Mouse (Mus musculus) neural tube, embryonic 12.5 days (tissue): ENCODE data around the gene Kif16b. TPM values are rescaled to one million over a fixed set of nuclear protein-coding genes. Genes with fewer than 3 reads are reported as not detected.
"Not testable (repeated sequence)": the region's sequence is repeated elsewhere in the genome, so short reads cannot be mapped to it uniquely, and the experiment has no call there.

Experiments
- ATAC-seq: fragments of 200-750 bp; cut with Nextera tagmentation; 2 replicates; pipeline ENCODE4 v1.8.0; 2017; ENCODE audit warnings: low read depth, mild to moderate bottlenecking, moderate TSS enrichment, moderate library complexity; ENCODE audit not compliant: low FRiP score
- H3K27ac ChIP-seq: fragments of 300-500 bp; sonication (generic); 2 replicates; pipeline ENCODE4 v1.5.1; 2016
- H3K27me3 ChIP-seq: fragments of 300-500 bp; sonication (generic); replicated peaks from 2 replicates; pipeline ENCODE4 v1.6.1; 2016; ENCODE audit warnings: mild to moderate bottlenecking
- H3K36me3 ChIP-seq: fragments of 300-500 bp; sonication (generic); 2 replicates; pipeline ENCODE4 v1.6.1; 2016; ENCODE audit warnings: mild to moderate bottlenecking
- H3K4me1 ChIP-seq: fragments of 300-500 bp; sonication (generic); 2 replicates; pipeline ENCODE4 v1.6.1; 2016
- H3K4me2 ChIP-seq: fragments of 300-500 bp; sonication (generic); replicated peaks from 2 replicates; pipeline ENCODE4 v1.6.1; 2016; ENCODE audit warnings: mild to moderate bottlenecking
- H3K4me3 ChIP-seq: fragments of 300-500 bp; sonication (generic); 2 replicates; pipeline ENCODE4 v1.5.1; 2016
- H3K9ac ChIP-seq: fragments of 300-500 bp; sonication (generic); 2 replicates; pipeline ENCODE4 v1.6.1; 2016; ENCODE audit warnings: mild to moderate bottlenecking
- H3K9me3 ChIP-seq: fragments of 300-500 bp; sonication (generic); 2 replicates; pipeline ENCODE4 v1.6.1; 2016; ENCODE audit warnings: mild to moderate bottlenecking
- WGBS: fragments of 180-500 bp; shearing (Covaris S2); methylation state at CpG from one replicate; pipeline ENCODE4 v1.1.7; 2016; 5-methylcytosine and 5-hydroxymethylcytosine counted together
- polyA plus RNA-seq: library from polyadenylated mRNA; unstranded; fragments of >200 nt; fragmentation: Nextera tagmentation; extraction: Ambion mirVana; gene quantifications from 2 replicates; pipeline ENCODE4 v1.2.1, GENCODE M21; 2016

The Kif16b gene
- polyA plus RNA-seq, 1 experiment from 2014 or later, result 6.2 TPM

DNA sequence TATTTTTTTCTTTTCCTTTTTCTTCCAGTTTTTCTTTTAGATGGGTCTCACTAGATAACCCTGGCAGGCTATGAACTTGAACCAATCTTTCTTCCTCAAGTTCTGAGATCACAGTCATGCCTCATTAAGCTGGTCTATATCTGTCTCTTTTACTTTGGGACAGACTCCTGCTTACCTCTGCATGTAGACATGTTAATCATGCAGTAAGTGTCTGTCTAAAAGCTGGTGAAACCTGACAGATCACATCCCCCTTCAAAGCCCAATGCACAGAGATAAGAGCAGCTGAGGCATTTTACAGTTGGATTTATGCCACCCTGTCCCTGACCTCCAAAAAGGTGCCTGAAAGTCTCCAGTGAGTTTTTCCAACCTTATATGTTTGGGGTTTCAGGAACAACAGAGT, 310.4 kb downstream of the Kif16b start:
- no peak for ATAC-seq
- Histone ChIP-seq H3K9me3 (no peaks in the 10 kb centered on the region), H3K4me3 (no peak overlapping the region), H3K4me2 (no peak overlapping the region), H3K36me3 (no peaks in the 10 kb centered on the region), H3K27me3 (no peaks in the 10 kb centered on the region), H3K4me1 (peaks cover 18% of the 10 kb centered on the region), H3K9ac (no peak overlapping the region), H3K27ac (no peak overlapping the region)

- H3K4me2 ChIP-seq, result peak overlapping the region; percentile 12; the same call in 1 of the 2 replicates
These were observed 311.0 kb downstream of the Kif16b start for GRCm38 (mm10) chr2:142590284-142590724.

GRCm38 (mm10) chr2:142589403-142590283, 311.7 kb downstream of the Kif16b start:
- Histone ChIP-seq H3K27me3 (no peaks in the 10 kb centered on the region), H3K4me2 (peak overlapping the region; percentile 32), H3K27ac (no peak overlapping the region), H3K4me3 (no peak overlapping the region), H3K4me1 (peaks cover 18% of the 10 kb centered on the region), H3K36me3 (no peaks in the 10 kb centered on the region), H3K9ac (no peak overlapping the region), H3K9me3 (no peaks in the 10 kb centered on the region)
- ATAC-seq, result peak; percentile 87
- WGBS, result 23% methylated on average over 14 of the region's 14 CpGs

More at GRCm38 (mm10) chr2:142590284-142590724, 311.0 kb downstream of the Kif16b start:
- Histone ChIP-seq H3K9me3 (no peaks in the 10 kb centered on the region), H3K27me3 (no peaks in the 10 kb centered on the region), H3K36me3 (no peaks in the 10 kb centered on the region), H3K4me3 (no peak overlapping the region), H3K27ac (no peak overlapping the region), H3K4me1 (peaks cover 18% of the 10 kb centered on the region), H3K9ac (no peak overlapping the region)
- 10% methylated on average over 6 of the region's 6 CpGs for WGBS
- peak; percentile 18; the same call in 1 of the 2 replicates for ATAC-seq

GRCm38 (mm10) chr2:142585845-142586244, 315.5 kb downstream of the Kif16b start:
- H3K36me3 ChIP-seq, result no peaks in the 10 kb centered on the region
- H3K27ac ChIP-seq, result no peak overlapping the region
- H3K9me3 ChIP-seq, result no peaks in the 10 kb centered on the region
- H3K27me3 ChIP-seq, result no peaks in the 10 kb centered on the region
- no peak overlapping the region for H3K4me2 ChIP-seq
- WGBS, result 92% methylated on average over 5 of the region's 5 CpGs
- peaks cover 17% of the 10 kb centered on the region for H3K4me1 ChIP-seq
- H3K9ac ChIP-seq, result no peak overlapping the region
- no peak for ATAC-seq
- H3K4me3 ChIP-seq, result no peak overlapping the region

DNA sequence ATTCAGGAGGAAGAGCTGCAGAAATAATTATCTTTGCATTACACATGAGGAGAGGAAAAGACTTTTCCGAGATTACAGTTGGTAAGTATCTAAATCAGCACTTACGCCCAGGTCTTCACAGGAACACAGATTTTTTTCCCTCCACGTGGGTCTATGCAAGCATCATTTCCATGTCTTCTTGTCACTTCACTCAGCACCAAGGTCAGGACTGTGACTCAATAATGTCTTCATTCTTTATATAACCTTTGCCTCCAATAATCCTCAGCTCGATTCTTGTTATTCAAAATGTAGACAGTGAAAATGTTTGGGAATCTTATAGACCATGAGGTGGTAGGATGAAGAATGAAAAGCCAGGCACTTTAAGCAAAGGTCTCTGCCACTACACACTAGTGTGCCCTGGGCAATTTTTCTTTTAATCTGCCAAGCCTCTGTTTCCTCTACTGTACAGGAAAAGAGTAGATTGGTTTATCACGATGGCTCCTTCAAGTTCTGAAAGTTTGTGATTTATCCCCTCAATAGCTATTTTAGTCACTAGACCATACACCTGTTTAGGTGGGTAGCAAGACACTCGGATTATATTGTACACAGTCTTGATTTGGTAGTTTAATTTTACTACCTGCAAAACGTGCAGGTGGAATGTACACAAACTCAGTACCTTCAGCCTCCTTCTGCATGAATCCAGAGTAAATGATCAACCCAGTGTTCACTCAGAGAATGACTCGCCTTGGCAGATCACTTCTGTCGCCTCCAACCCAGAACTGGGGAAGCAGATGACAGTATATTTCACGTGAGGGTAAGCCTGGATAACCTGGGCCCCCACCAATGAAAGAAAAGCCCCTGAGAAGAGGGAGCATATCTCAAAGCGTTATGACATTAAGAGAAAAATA, 316.2 kb downstream of the Kif16b start:
- Histone ChIP-seq H3K36me3 (no peaks in the 10 kb centered on the region), H3K27me3 (no peaks in the 10 kb centered on the region), H3K4me2 (no peak overlapping the region), H3K27ac (no peak overlapping the region), H3K9me3 (no peaks in the 10 kb centered on the region), H3K4me3 (no peak overlapping the region), H3K4me1 (peaks cover 10% of the 10 kb centered on the region), H3K9ac (no peak overlapping the region)
- ATAC-seq, result no peak
- 86% methylated on average over 11 of the region's 11 CpGs for WGBS

- Histone ChIP-seq H3K4me1 (no peaks in the 10 kb centered on the region), H3K36me3 (no peaks in the 10 kb centered on the region), H3K27me3 (no peaks in the 10 kb centered on the region), H3K9ac (no peak overlapping the region), H3K27ac (no peak overlapping the region), H3K4me2 (no peak overlapping the region), H3K4me3 (no peak overlapping the region), H3K9me3 (no peaks in the 10 kb centered on the region)
- no peak for ATAC-seq
These were observed 320.9 kb downstream of the Kif16b start for GRCm38 (mm10) chr2:142580449-142580848.

DNA sequence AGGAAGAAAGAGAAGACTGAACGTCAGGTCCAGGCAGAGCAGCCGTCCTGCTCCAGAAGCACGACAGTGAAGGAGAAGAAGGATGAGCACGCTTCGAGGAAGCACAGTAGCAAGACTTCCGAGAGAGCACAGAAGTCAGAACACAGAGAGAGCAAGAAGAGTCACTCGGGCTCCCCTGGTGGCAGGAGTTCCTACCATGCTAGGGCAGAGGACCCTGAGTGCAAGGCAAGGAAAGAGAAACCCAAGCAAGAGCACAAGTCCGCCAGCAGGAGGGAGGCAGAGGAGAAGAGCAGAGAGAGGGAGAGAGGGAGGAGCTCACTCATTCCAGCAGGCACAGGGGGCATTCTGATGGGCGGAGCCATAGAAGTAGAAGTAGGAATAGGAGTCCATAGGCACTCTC, 323.9 kb downstream of the Kif16b start:
- not testable (repeated sequence) for H3K4me1 ChIP-seq, H3K4me3 ChIP-seq, H3K27ac ChIP-seq, ATAC-seq, H3K4me2 ChIP-seq, H3K36me3 ChIP-seq, H3K27me3 ChIP-seq, H3K9me3 ChIP-seq, H3K9ac ChIP-seq
- 72% methylated on average over 9 of the region's 9 CpGs for WGBS

- Histone ChIP-seq H3K9ac (no peak overlapping the region), H3K4me3 (no peak overlapping the region), H3K4me1 (no peaks in the 10 kb centered on the region), H3K27me3 (no peaks in the 10 kb centered on the region), H3K27ac (no peak overlapping the region), H3K9me3 (no peaks in the 10 kb centered on the region), H3K36me3 (no peaks in the 10 kb centered on the region), H3K4me2 (no peak overlapping the region)
- ATAC-seq, result no peak
- 75% methylated on average over 8 of the region's 8 CpGs for WGBS
These were observed 331.6 kb downstream of the Kif16b start for GRCm38 (mm10) chr2:142569771-142570170.

Other genes with a start within 250 kb of the Kif16b start
- gene Snrpb2, start 161.5 kb upstream of the Kif16b start, polyA plus RNA-seq, result 88.6 and 93.2 TPM in 2 replicates
- gene Otor, start 176.9 kb upstream of the Kif16b start, polyA plus RNA-seq, result 2.0 and 2.3 TPM in 2 replicates